Mouse (Mus musculus): ENCODE data around the gene Gm3285. TPM values are rescaled to one million over a fixed set of nuclear protein-coding genes. Genes with fewer than 3 reads are reported as not detected.

Gene Gm3285
- polyA plus RNA-seq (2015; fragmentation: Nextera tagmentation; extraction: Ambion mirVana) = not detected in 2 replicates

DNA sequence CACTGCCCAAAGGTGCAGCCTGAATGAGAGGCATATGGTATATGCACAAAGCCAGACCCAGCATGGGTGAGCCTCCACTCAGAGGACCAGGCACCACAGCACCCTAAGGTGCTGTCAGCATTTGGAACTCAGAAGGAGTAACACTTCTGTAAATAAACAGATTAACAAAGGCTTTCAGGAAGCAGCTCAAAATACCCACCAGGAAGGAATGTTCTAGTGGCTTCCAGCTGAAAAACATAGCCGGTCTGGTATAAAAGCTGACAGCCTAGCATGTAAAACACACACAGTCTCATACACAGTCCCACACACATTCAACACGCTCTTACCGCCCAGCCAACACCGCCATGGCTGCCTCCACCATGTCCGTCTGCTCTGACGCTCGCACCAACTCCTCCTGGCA lies at the start of gene Gm3285:
Gm3285 (plus strand) TSS at position 301 of the 400 bp plus-strand sequence.

DNA sequence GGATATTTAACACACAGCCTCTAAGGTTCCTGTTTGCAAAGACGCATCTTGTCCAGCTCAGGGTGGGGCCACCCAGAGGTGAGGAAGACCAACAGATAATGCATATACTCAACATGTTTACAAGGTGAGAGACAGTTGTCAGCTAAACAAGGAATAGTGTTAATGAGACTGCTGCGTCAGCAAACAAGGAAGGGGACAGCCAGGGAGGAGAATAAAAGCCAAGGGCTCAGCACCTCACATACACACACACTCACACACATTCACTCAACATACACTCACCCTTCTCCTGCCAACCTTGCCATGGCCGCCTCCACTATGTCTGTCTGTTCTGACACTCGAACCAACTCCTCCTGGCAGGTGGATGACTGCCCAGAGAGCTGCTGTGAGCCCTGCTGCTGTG lies 47.4 kb upstream of the Gm3285 start, which contains the start of gene Gm2696:
Gm2696 (plus strand) TSS at position 301 of the 400 bp plus-strand sequence.

DNA sequence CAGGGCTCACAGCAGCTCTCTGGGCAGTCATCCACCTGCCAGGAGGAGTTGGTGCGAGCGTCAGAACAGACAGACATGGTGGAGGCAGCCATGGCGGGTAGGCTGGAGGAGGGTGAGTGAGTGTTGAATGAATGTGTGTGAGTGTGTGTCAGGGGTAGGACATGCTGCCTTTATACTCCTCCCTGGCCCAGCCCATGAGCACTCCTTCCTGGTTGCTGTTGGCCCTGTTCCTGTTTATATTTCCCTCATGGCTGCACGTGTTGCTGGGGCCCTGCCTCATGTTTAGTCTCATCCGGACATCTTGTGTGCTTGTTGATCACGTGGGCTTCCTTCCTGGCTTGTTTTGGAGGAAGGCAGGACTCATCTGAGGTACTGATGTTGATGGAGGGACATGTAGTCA lies 34.8 kb upstream of the Gm3285 start, which contains the start of gene Krtap10-4:
Krtap10-4 (minus strand) TSS at position 145 of the 400 bp plus-strand sequence.

DNA sequence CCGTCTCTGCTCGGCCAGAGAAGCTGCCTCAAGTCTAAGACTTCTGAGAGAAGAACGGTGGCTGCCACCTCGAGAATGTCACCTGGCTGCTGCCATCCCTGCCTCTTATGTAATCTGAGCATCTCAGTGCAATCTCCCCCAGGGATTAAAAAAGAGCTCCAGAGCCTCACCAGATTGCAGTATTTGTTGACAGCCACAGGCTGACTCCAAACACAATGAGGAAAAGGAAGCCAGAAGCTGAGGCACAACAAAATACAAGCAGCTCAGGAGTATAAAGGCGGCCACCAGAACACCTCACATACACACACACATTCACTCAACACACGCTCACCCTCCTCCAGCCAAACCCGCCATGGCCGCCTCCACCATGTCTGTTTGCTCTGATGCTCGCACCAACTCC lies 26.1 kb upstream of the Gm3285 start, which contains the start of gene Krtap10-10:
Krtap10-10 (plus strand) TSS at position 301 of the 400 bp plus-strand sequence.

DNA sequence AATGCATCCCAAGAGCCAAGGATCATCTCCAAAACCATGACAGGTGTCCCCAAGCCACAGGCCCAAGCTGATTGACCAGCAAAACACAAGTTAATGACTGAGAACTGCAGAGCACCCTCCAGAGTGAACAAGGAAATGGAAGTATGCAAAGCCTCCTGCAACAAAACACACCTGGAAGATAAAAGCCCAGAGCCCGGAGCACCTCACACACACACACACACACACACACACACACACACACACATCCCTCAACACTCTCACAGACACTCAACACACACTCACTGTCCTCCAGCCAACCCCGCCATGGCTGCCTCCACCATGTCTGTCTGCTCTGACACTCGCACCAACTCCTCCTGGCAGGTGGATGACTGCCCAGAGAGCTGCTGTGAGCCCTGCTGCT lies 15.3 kb upstream of the Gm3285 start, which contains the start of gene Gm36176:
Gm36176 (plus strand) TSS at position 301 of the 400 bp plus-strand sequence.

DNA sequence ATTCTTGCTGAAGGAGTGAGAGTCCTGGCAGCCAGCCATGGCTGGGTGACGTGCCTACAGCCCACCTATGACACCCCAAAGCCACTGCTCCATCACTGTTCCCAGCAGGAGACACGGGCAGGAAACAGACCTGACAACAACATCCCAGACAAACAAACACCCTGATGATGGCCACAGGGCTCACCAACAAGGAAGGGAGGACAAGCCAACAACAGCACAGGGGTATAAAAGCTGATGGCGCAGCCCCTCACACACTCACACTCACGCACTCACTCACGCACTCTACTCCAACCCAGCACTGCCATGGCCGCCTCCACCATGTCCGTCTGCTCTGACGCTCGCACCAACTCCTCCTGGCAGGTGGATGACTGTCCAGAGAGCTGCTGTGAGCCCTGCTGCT lies 9.2 kb upstream of the Gm3285 start, which contains the start of gene Gm10318:
Gm10318 (plus strand) TSS at position 301 of the 400 bp plus-strand sequence.

DNA sequence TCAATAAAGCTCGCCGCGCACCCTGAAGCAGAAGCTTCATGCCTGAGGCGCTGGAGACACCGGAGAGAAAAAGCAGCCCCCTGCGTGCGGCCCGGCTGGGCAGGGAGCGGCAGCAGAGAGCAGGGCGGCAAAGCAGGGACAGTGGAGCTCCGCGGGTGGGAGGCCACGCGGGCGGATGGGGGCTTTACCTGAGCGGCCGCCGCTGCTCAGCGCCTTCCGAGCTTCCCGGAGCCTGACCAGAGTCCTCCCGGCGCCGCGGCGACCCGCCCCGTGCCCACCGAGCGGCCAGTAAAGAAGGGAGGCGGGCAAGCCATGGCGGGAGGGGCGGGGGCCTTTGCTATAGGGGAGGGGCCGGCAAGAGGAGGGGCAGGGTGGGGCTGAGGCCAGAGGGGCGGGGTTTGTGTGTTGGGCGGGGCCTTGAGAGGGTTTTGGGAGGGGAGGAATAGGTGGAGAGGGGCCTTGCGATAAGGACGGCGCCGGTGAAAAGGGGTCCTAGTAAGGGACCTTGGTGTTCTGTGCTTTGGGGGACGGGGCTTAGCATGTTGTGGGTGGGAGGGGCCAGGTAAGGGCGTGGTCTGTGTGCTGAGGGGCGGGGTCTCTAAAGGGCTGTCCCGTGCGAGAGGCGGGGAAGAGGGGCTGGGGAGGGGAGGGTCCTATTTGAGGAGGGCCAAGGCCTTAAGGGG lies 40.6 kb downstream of the Gm3285 start, which contains the start of gene Lrrc3:
Lrrc3 (minus strand) TSS at position 326 of the 683 bp plus-strand sequence.

Other genes starting within 250 kb of the Gm3285 start
- gene Ube2g2, start 239.7 kb upstream of the Gm3285 start, polyA plus RNA-seq (2015; fragmentation: Nextera tagmentation; extraction: Ambion mirVana) = 53.8 and 60.5 TPM in 2 replicates
- 2.4 and 2.6 TPM in 2 replicates for gene Tspear, start 175.4 kb upstream of the Gm3285 start, polyA plus RNA-seq (2015; fragmentation: Nextera tagmentation; extraction: Ambion mirVana)
- not detected in 2 replicates for gene Gm19402, start 171.2 kb upstream of the Gm3285 start, polyA plus RNA-seq (2015; fragmentation: Nextera tagmentation; extraction: Ambion mirVana)
- not detected in 2 replicates for gene Gm9508, start 164.7 kb upstream of the Gm3285 start, polyA plus RNA-seq (2015; fragmentation: Nextera tagmentation; extraction: Ambion mirVana)
- not detected in 2 replicates for gene Gm10272, start 155.3 kb upstream of the Gm3285 start, polyA plus RNA-seq (2015; fragmentation: Nextera tagmentation; extraction: Ambion mirVana)
- not detected in 2 replicates for gene Gm10024, start 150.5 kb upstream of the Gm3285 start, polyA plus RNA-seq (2015; fragmentation: Nextera tagmentation; extraction: Ambion mirVana)
- gene Gm10142, start 146.2 kb upstream of the Gm3285 start, polyA plus RNA-seq (2015; fragmentation: Nextera tagmentation; extraction: Ambion mirVana) = not detected in 2 replicates
- not detected in 2 replicates for gene Krtap12-1, start 141.4 kb upstream of the Gm3285 start, polyA plus RNA-seq (2015; fragmentation: Nextera tagmentation; extraction: Ambion mirVana)
- not detected in 2 replicates for gene Gm10100, start 135.5 kb upstream of the Gm3285 start, polyA plus RNA-seq (2015; fragmentation: Nextera tagmentation; extraction: Ambion mirVana)
- not detected in 2 replicates for gene Gm18596, start 119.3 kb upstream of the Gm3285 start, polyA plus RNA-seq (2015; fragmentation: Nextera tagmentation; extraction: Ambion mirVana)
- gene Gm9736, start 110.6 kb upstream of the Gm3285 start, polyA plus RNA-seq (2015; fragmentation: Nextera tagmentation; extraction: Ambion mirVana) = not detected in 2 replicates
- gene Gm3233, start 102.3 kb upstream of the Gm3285 start, polyA plus RNA-seq (2015; fragmentation: Nextera tagmentation; extraction: Ambion mirVana) = not detected in 2 replicates
- not detected in 2 replicates for gene Gm3238, start 90.7 kb upstream of the Gm3285 start, polyA plus RNA-seq (2015; fragmentation: Nextera tagmentation; extraction: Ambion mirVana)
- not detected in 2 replicates for gene Gm7138, start 85.0 kb upstream of the Gm3285 start, polyA plus RNA-seq (2015; fragmentation: Nextera tagmentation; extraction: Ambion mirVana)
- gene Gm3250, start 79.4 kb upstream of the Gm3285 start, polyA plus RNA-seq (2015; fragmentation: Nextera tagmentation; extraction: Ambion mirVana) = not detected in 2 replicates
- not detected in 2 replicates for gene Gm7137, start 73.8 kb upstream of the Gm3285 start, polyA plus RNA-seq (2015; fragmentation: Nextera tagmentation; extraction: Ambion mirVana)
- gene Gm9639, start 66.9 kb upstream of the Gm3285 start, polyA plus RNA-seq (2015; fragmentation: Nextera tagmentation; extraction: Ambion mirVana) = not detected in 2 replicates
- not detected in 2 replicates for gene Gm19668, start 62.8 kb upstream of the Gm3285 start, polyA plus RNA-seq (2015; fragmentation: Nextera tagmentation; extraction: Ambion mirVana)
- not detected in 2 replicates for gene Gm9507, start 50.1 kb upstream of the Gm3285 start, polyA plus RNA-seq (2015; fragmentation: Nextera tagmentation; extraction: Ambion mirVana)
- gene Gm2696, start 47.3 kb upstream of the Gm3285 start, polyA plus RNA-seq (2015; fragmentation: Nextera tagmentation; extraction: Ambion mirVana) = not detected in 2 replicates
- not detected in 2 replicates for gene Krtap10-4, start 34.9 kb upstream of the Gm3285 start, polyA plus RNA-seq (2015; fragmentation: Nextera tagmentation; extraction: Ambion mirVana)
- gene Krtap10-10, start 26.0 kb upstream of the Gm3285 start, polyA plus RNA-seq (2015; fragmentation: Nextera tagmentation; extraction: Ambion mirVana) = not detected in 2 replicates
- not detected in 2 replicates for gene Gm36176, start 15.2 kb upstream of the Gm3285 start, polyA plus RNA-seq (2015; fragmentation: Nextera tagmentation; extraction: Ambion mirVana)
- not detected in 2 replicates for gene Gm10318, start 9.1 kb upstream of the Gm3285 start, polyA plus RNA-seq (2015; fragmentation: Nextera tagmentation; extraction: Ambion mirVana)
- 22.2 and 26.6 TPM in 2 replicates for gene Lrrc3, start 40.6 kb downstream of the Gm3285 start, polyA plus RNA-seq (2015; fragmentation: Nextera tagmentation; extraction: Ambion mirVana)
- 8.9 and 10.4 TPM in 2 replicates for gene Trpm2, start 108.6 kb downstream of the Gm3285 start, polyA plus RNA-seq (2015; fragmentation: Nextera tagmentation; extraction: Ambion mirVana)
- gene 1810043G02Rik, start 116.5 kb downstream of the Gm3285 start, polyA plus RNA-seq (2015; fragmentation: Nextera tagmentation; extraction: Ambion mirVana) = 65.9 and 70.1 TPM in 2 replicates
- gene Pfkl, start 148.1 kb downstream of the Gm3285 start, polyA plus RNA-seq (2015; fragmentation: Nextera tagmentation; extraction: Ambion mirVana) = 82.9 and 88.0 TPM in 2 replicates
- gene Dnmt3l, start 180.0 kb downstream of the Gm3285 start, polyA plus RNA-seq (2015; fragmentation: Nextera tagmentation; extraction: Ambion mirVana) = not detected in 2 replicates
- gene Aire, start 181.6 kb downstream of the Gm3285 start, polyA plus RNA-seq (2015; fragmentation: Nextera tagmentation; extraction: Ambion mirVana) = 0.19 and 0.40 TPM in 2 replicates
- 1.7 TPM in 2 replicates for gene Icosl, start 207.3 kb downstream of the Gm3285 start, polyA plus RNA-seq (2015; fragmentation: Nextera tagmentation; extraction: Ambion mirVana)